Mouse (Mus musculus) right cerebral cortex, postnatal 4 days (tissue): ENCODE results near the gene 1700020D05Rik.
A peak's percentile ranks its signal among the peaks of the same experiment; 100 is the strongest.

ENCODE experiments used
- DNase-seq: peaks from one replicate; pipeline ENCODE4 v3.0.0-alpha.2; 2022

Gene 1700020D05Rik

DNA sequence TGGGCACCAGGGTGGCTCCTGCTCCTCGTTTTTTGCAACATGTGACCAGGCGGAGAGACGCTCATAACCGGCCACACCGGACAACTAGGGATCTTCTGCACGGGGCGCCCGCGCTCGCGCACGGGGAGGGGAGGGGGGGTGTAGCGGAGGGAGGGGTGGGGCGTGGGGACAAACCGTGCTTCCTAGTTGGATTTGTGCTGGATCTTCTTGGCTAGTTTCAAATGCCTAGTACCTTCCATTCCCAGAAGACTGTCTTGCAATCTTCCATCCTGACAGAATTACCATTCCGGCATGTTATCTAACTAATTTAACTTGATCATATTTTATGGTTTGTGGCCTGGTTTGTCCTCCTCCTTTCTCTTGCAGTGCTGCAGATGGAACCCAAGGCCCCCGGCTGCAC lies at the start of gene 1700020D05Rik:
1700020D05Rik (minus strand) TSS at position 101 of the 400 bp plus-strand sequence.
- DNase-seq = no peak

DNA sequence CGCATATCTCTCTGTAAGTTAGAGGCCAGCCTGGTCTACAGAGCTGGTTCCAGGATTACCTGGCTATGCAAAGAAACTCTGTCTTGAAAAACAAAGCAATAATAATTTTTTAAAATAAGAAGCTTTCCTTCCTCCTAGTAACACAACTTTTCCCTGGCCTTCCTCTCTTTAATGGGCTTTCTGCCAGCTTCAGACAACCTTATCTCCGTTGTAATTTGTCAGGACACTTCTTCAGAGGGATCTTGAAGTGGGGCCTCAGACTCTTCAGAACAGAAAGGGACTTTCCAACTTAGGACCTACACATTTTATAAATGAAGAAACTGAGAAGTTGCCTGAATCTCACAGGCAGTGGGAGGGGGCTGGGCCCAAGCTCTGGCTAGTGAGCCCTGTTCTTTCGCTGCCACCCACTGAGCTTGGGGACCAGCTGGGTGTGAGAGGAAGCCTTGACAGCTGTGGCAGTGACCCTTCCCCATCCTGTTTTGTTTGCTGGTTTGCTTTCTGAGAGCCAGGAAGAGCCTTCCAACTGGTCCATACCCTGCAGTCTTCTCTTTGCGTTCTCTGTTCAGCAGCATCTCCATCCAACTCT lies 44.0 kb upstream of the 1700020D05Rik start:
- DNase-seq = no peak

DNA sequence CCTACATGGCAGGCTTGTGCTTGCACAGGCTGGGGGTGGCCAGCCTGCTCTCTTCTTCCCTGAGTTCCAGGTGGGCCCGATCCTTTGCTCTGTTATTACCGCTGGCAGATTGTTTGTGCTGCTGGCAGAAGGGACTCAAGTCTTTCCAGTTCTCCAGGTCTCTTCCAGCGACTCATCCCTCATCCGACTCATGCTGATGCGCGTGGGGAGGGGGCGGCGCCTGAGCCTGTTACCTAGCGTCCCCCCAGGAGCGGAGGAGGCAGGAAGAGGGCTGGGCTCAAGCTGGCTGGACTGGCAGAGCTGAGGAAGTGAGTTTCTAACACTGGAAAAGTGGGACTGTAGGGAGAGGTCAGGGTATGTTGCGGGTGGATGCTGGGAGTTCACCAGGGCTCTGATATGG lies 40.4 kb upstream of the 1700020D05Rik start:
- DNase-seq = no peak

GRCm38 (mm10) chr19:5543362-5543761 lies 39.8 kb upstream of the 1700020D05Rik start:
- no peak for DNase-seq

GRCm38 (mm10) chr19:5538786-5539185 lies 35.2 kb upstream of the 1700020D05Rik start:
- no peak for DNase-seq

- no peak for DNase-seq
Observed at GRCm38 (mm10) chr19:5532520-5532919, 28.9 kb upstream of the 1700020D05Rik start.

DNA sequence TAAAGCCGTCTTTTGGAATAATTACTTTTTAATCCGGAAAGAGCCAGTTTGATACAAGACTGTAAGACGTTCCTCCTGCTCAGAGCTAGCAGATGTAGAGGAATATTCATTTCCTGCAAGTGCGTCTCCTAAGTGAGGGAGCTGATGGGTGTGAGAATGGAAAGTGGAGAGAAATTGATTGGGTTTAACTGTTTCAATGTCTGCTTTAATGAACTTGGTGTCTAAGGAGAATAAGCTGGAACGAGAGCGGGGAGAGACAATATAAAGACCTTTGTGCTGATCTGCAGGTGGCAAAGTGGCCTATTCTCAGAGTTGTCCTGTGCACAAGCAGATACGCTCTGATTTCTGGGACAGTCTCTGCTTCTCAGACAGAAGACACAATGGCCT lies 26.5 kb upstream of the 1700020D05Rik start:
- DNase-seq = no peak

- peak; percentile 95 for DNase-seq
Observed at GRCm38 (mm10) chr19:5529325-5530137, 25.9 kb upstream of the 1700020D05Rik start.

DNA sequence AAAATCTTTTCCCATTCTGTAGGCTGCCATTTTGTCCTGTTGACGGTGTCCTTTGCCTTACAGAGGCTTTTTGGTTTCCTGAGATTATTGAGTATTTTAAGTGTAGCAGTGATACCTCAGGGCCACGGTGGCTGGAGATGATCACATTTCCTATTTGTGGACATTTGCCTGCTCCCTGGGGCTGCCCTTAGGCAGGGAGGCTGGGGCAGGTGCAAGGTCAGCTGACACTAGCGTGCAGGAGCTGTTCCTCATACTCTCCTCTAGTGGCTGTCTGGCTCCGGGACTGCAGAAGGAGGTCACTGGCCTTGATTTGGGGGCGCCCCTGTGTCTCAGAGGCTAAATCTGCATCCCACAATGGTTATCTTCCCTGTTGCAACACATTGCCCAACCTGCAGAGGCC lies 21.6 kb upstream of the 1700020D05Rik start:
- DNase-seq = no peak

- DNase-seq = no peak
Observed at GRCm38 (mm10) chr19:5518721-5519120, 15.1 kb upstream of the 1700020D05Rik start.

DNA sequence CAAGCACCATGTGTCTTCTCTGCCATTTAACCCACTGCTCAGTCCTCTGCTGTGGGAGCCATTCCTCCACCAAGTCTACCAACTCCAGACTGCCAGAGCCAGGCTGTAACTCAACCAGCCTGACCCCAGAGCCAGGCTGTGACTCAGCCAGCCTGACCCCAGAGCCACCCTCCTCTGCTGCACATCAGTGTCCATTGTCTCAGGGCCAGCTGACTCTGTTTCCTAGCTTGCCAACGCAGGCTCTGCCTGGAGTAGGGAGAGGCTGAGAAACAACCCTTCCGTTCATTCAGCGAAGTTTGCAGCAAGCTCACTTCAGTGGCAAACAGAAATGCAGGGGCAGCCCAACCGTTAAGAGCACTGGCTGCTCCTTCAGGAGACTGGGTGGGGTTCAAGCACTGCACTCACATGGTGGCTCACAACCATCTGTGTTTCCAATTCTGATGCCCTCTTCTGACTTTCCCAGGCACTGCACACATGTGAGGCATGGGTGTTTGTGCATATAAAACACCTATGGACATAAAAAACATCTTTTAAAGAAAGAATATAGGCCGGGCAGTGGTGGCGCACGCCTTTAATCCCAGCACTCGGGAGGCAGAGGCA lies 13.4 kb upstream of the 1700020D05Rik start:
- DNase-seq = no peak

GRCm38 (mm10) chr19:5515840-5516777 lies 12.5 kb upstream of the 1700020D05Rik start:
- DNase-seq = no peak

- no peak for DNase-seq
Observed at GRCm38 (mm10) chr19:5513005-5513349, 9.4 kb upstream of the 1700020D05Rik start.

GRCm38 (mm10) chr19:5512091-5513004 lies 8.8 kb upstream of the 1700020D05Rik start:
- no peak for DNase-seq

DNA sequence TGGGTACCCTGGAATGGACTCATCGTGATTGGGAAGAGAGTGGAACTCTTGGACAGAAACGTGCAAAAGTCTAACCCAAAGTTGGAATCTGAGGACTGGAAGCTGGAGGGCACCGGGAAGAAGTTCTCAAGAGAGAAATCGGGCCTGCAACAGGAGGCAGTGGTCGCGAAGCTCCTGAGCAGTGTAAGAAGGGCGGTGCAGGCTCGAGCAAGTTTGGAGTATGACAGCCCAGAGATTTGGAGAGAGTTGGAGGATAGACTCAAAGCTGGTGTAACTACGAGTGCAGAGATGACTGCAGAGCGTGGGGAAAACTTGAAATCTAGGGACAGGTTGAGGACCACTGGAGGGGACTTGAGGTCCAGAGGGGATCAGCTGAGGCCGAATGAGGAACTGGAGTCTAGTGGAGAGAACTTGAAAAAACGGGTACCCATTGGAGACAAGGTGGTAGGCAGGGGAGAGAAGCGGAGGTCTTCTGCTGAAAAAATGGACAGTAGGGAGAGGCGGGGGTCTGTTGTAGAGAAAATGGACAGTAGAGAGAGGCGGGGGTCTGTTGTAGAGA lies 7.6 kb upstream of the 1700020D05Rik start:
- no peak for DNase-seq

DNA sequence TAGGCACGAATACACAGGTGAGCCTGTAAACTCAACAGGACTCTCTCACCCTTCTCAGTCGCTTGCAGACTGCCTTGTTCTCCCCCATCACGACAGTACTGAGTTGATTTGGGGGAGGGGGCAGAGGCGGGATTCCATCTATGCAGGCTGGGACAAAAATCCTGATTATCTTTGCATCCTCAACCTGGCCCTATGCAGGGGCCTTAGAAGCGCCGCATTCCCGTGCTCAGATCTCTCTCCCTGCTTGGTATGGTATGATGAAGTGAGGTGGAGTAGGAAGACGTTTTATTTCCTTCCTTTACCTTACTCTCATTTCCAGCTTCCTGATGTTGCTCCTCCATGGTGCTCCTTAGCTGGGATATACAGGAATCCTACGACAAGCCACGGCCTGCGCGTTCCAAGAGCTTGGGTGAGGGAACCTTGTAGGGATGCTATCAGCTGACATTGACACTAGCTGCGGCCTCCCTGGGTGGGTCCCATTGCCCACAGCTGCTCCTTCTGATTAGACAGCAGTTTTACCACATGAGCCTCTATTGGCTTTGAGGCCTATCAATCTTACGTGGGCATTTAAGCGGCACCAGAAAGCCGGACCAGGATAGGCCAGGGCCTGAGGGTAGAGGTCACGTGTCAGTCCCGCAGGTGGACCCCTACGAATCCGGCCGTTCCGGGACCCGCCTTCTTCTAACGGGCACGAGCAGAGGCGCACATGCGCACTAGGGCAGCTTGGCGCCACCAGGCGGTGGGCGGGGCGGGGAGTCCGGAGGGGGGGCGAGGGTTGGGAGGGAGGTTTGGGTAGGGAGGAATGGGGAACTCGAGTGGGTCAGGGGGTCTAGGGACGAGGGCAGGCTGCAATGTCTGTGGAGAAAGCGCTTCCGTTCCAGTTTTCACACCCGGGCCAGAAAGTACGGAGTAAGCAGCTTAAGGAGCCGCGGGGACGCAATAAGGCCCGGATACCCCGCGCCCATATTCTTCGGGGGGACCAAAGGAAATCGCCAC lies 6.7 kb upstream of the 1700020D05Rik start, which contains the start of gene Snx32:
Snx32 (minus strand) TSS at position 508 of the 996 bp plus-strand sequence.
- DNase-seq = peak; percentile 96

GRCm38 (mm10) chr19:5500330-5500875 lies 3.2 kb downstream of the 1700020D05Rik start:
- no peak for DNase-seq

GRCm38 (mm10) chr19:5496052-5496370 lies 7.6 kb downstream of the 1700020D05Rik start:
- no peak for DNase-seq

DNA sequence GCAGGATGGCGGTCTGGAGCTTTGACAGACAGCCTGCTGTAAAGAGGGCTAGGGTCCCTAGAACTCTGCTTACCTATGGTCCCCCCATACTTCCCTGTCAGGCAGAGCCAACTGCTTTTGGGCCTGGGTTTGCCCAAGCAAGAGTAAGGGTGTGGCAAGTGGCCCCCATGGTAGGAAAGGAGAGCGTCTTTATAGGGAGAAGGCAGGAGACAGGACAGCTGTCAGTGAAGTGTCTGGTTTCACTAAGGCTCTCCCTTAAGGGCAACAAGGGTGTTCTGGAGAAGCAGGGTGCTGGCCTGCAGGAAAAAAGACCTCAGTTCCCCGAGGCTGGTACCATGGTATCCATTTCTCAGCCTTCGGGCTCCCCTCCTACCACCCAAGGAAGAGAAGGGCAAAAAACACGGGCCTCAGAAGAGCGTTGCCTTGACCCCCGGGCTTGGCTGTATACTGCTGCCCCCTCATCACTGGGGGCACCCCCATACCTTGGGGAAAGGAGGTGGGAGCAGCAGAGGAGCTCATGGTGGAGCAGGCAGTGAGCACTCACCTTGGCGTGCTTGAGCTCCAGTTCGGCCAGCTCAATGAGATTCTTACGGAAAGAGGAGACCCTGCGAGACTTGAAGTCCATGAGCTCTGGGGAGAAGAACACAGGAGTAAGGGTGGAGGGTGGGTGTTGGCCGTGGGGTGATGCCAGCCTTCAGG lies 8.1 kb downstream of the 1700020D05Rik start:
- no peak for DNase-seq
